Mouse (Mus musculus) intestine, embryonic 15.5 days (tissue): ENCODE results near the gene Ncoa3. TPM values are rescaled to one million over a fixed set of nuclear protein-coding genes. Genes with fewer than 3 reads are reported as not detected.
"Not testable (repeated sequence)": the region's sequence is repeated elsewhere in the genome, so short reads cannot be mapped to it uniquely, and the experiment has no call there.

Experiments used
- ATAC-seq: fragments of 200-750 bp; cut with Nextera tagmentation; 2 replicates; pipeline ENCODE4 v1.8.0; 2017; ENCODE audit warnings: moderate TSS enrichment, moderate library complexity
- H3K27ac ChIP-seq: fragments of 300-500 bp; sonication (generic); 2 replicates; pipeline ENCODE4 v1.5.1; 2015; ENCODE audit warnings: mild to moderate bottlenecking, inconsistent platforms
- H3K27me3 ChIP-seq: fragments of 300-500 bp; sonication (generic); replicated peaks from 2 replicates; pipeline ENCODE4 v1.6.1; 2015; ENCODE audit warnings: inconsistent platforms
- H3K36me3 ChIP-seq: fragments of 300-500 bp; sonication (generic); 2 replicates; pipeline ENCODE4 v1.6.1; 2015; ENCODE audit warnings: inconsistent platforms
- H3K4me1 ChIP-seq: fragments of 300-500 bp; sonication (generic); replicated peaks from 2 replicates; pipeline ENCODE4 v1.6.1; 2015; ENCODE audit warnings: inconsistent platforms
- H3K4me2 ChIP-seq: fragments of 300-500 bp; sonication (generic); replicated peaks from 2 replicates; pipeline ENCODE4 v1.6.1; 2015; ENCODE audit warnings: mild to moderate bottlenecking, inconsistent platforms
- H3K4me3 ChIP-seq: fragments of 300-500 bp; sonication (generic); replicated peaks from 2 replicates; pipeline ENCODE4 v1.5.1; 2015; ENCODE audit warnings: inconsistent platforms
- H3K9ac ChIP-seq: fragments of 300-500 bp; sonication (generic); 2 replicates; pipeline ENCODE4 v1.6.1; 2015; ENCODE audit warnings: inconsistent platforms
- H3K9me3 ChIP-seq: fragments of 300-500 bp; sonication (generic); 2 replicates; pipeline ENCODE4 v1.6.1; 2016; ENCODE audit warnings: inconsistent platforms
- WGBS: fragments of 180-500 bp; shearing (Covaris S2); methylation state at CpG from one replicate; pipeline ENCODE4 v1.1.7; 2015; 5-methylcytosine and 5-hydroxymethylcytosine counted together
- polyA plus RNA-seq: library from polyadenylated mRNA; unstranded; fragments of >200 nt; fragmentation: Nextera tagmentation; extraction: Ambion mirVana; gene quantifications from 2 replicates; pipeline ENCODE4 v1.2.1, GENCODE M21; 2015

Gene Ncoa3
- polyA plus RNA-seq, 1 experiment from 2014 or later = 10.8 TPM

- Histone ChIP-seq H3K9ac (no peak overlapping the region), H3K4me3 (no peak overlapping the region), H3K9me3 (no peaks in the 10 kb centered on the region), H3K4me1 (no peaks in the 10 kb centered on the region), H3K36me3 (peaks cover 26% of the 10 kb centered on the region), H3K4me2 (no peak overlapping the region), H3K27ac (no peak overlapping the region), H3K27me3 (no peaks in the 10 kb centered on the region)
- WGBS = 75% methylated on average over 10 of the region's 10 CpGs
- no peak for ATAC-seq
Observed at GRCm38 (mm10) chr2:166073082-166073481, 80.6 kb downstream of the Ncoa3 start.

- Histone ChIP-seq H3K4me1 (no peaks in the 10 kb centered on the region), H3K4me2 (no peak overlapping the region), H3K36me3 (peaks cover 28% of the 10 kb centered on the region; the same call in 1 of the 2 replicates), H3K9me3 (no peaks in the 10 kb centered on the region), H3K27me3 (no peaks in the 10 kb centered on the region), H3K27ac (no peak overlapping the region), H3K9ac (no peak overlapping the region), H3K4me3 (no peak overlapping the region)
- 66% methylated on average over 6 of the region's 6 CpGs for WGBS
- no peak for ATAC-seq
Observed at GRCm38 (mm10) chr2:166074322-166074721, 81.9 kb downstream of the Ncoa3 start.

GRCm38 (mm10) chr2:166077371-166077770, 84.9 kb downstream of the Ncoa3 start:
- 87% methylated on average over 9 of the region's 9 CpGs for WGBS
- H3K36me3 ChIP-seq = peaks cover 17% of the 10 kb centered on the region; the same call in 1 of the 2 replicates
- no peak overlapping the region for H3K9ac ChIP-seq
- H3K4me3 ChIP-seq = no peak overlapping the region
- peaks cover 19% of the 10 kb centered on the region for H3K4me1 ChIP-seq
- H3K4me2 ChIP-seq = no peak overlapping the region
- H3K9me3 ChIP-seq = no peaks in the 10 kb centered on the region
- no peak for ATAC-seq
- H3K27ac ChIP-seq = no peak overlapping the region
- H3K27me3 ChIP-seq = no peaks in the 10 kb centered on the region

DNA sequence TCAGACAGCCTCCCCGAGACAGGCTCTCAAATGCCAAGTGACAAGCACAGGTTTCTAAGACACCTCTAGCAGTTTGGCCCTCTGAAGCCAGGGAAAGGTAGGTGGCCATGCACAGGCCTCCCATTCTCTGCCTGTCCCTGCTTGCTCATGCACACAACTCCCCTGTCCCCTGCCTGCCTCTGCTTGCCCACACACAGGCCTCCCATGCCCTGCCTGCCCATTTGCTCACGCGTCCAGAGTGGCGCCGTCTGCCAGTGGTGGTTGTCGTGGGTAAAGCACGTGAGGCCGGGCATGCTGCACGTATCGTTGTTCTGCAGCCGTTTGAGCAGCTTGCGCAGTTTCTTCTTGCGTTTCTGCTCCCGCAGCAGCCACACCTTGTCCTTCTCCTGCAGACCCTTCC, 86.8 kb downstream of the Ncoa3 start:
- Histone ChIP-seq H3K36me3 (0 out of 2 replicates have a peak, but pooled peaks cover 10% of the 10 kb centered on the region), H3K27ac (no peak overlapping the region), H3K9me3 (no peaks in the 10 kb centered on the region), H3K9ac (no peak overlapping the region), H3K27me3 (no peaks in the 10 kb centered on the region), H3K4me1 (peaks cover 23% of the 10 kb centered on the region), H3K4me2 (no peak overlapping the region), H3K4me3 (no peak overlapping the region)
- no peak for ATAC-seq
- 89% methylated on average over 14 of the region's 14 CpGs for WGBS

- peaks cover 23% of the 10 kb centered on the region for H3K4me1 ChIP-seq
- H3K9me3 ChIP-seq = no peaks in the 10 kb centered on the region
- H3K27me3 ChIP-seq = no peaks in the 10 kb centered on the region
- 0 out of 2 replicates have a peak, but pooled peaks cover 10% of the 10 kb centered on the region for H3K36me3 ChIP-seq
- H3K4me2 ChIP-seq = peak overlapping the region; percentile 30; the same call in 1 of the 2 replicates
- ATAC-seq = peak; percentile 83
- no peak overlapping the region for H3K4me3 ChIP-seq
- H3K9ac ChIP-seq = no peak overlapping the region
- WGBS = 46% methylated on average over 17 of the region's 17 CpGs
- H3K27ac ChIP-seq = peak overlapping the region; percentile 36; the same call in 1 of the 2 replicates
Observed at GRCm38 (mm10) chr2:166079961-166080885, 87.8 kb downstream of the Ncoa3 start.

DNA sequence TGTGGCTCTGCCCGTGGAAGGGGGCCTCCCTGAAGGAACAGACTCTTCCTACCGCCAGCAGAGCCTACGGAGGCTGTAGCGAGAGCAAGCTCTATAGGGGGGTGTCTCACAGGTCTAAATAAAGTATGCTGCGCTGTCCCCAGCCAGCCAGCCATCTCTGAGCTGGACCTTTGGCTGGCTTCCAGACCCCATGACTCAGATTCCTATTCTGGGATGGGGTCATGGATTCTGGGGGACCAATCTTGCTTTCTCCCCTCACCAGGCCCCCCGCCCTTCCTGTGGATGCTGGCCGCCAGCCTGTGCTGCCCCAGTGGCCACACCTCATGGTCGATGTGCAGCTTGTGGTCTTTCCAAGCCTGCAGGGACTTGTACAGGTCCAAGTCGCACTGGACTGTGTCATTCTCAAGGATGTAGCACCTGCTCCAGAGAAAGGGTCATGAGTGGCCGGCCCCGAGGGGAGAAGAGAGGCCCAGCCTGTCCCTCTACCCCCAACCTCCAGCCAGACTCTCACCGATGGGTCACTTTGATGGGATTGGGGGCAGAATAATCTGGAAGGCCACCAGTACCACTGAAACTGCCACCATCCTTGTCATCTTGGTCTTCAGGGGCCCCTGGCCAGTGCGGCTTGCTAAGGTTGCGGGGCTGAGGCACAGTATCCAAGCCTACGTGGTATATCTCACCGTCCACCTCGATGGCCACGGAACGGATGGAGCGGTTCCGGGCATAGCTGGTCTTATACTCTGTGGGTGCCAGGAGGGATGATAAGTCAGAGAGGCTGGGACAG, 88.7 kb downstream of the Ncoa3 start:
- no peak for ATAC-seq

GRCm38 (mm10) chr2:166082193-166082592, 89.8 kb downstream of the Ncoa3 start:
- Histone ChIP-seq H3K4me1 (peaks cover 23% of the 10 kb centered on the region), H3K27me3 (no peaks in the 10 kb centered on the region), H3K9me3 (no peaks in the 10 kb centered on the region), H3K9ac (no peak overlapping the region), H3K36me3 (peaks cover 13% of the 10 kb centered on the region), H3K4me3 (no peak overlapping the region), H3K27ac (no peak overlapping the region), H3K4me2 (no peak overlapping the region)
- no peak for ATAC-seq
- 64% methylated on average over 5 of the region's 5 CpGs for WGBS

More for the DNA sequence above, 88.7 kb downstream of the Ncoa3 start:
- Histone ChIP-seq H3K4me1 (peaks cover 23% of the 10 kb centered on the region), H3K27ac (peak overlapping the region; percentile 36; the same call in 1 of the 2 replicates), H3K4me3 (no peak overlapping the region), H3K27me3 (no peaks in the 10 kb centered on the region), H3K36me3 (0 out of 2 replicates have a peak, but pooled peaks cover 10% of the 10 kb centered on the region), H3K4me2 (peak overlapping the region; percentile 30; the same call in 1 of the 2 replicates), H3K9ac (no peak overlapping the region), H3K9me3 (no peaks in the 10 kb centered on the region)
- 77% methylated on average over 21 of the region's 21 CpGs for WGBS

DNA sequence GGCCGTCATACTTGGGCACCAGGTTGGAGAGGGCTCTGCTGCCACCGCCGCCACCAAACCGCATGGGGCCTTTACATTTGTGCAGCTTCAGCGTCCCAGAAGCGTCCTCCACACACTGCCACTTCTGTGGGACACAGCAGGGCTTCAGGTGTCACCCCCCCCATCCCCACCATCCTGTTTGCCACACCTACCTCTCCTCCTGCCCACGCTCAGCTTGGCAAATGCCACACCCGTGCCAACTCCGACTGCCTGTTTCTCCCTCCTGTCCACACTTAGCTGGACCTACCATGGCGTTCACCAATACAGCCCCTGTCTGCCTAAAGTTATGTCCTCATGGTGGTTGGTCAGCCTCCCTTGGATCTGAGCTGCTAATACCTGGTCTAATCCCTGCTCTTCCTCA, 90.2 kb downstream of the Ncoa3 start:
- Histone ChIP-seq H3K4me2 (no peak overlapping the region), H3K4me3 (no peak overlapping the region), H3K9me3 (no peaks in the 10 kb centered on the region), H3K9ac (no peak overlapping the region), H3K27me3 (no peaks in the 10 kb centered on the region), H3K36me3 (peaks cover 9% of the 10 kb centered on the region), H3K27ac (no peak overlapping the region), H3K4me1 (peaks cover 23% of the 10 kb centered on the region)
- 83% methylated on average over 10 of the region's 10 CpGs for WGBS
- ATAC-seq = no peak

DNA sequence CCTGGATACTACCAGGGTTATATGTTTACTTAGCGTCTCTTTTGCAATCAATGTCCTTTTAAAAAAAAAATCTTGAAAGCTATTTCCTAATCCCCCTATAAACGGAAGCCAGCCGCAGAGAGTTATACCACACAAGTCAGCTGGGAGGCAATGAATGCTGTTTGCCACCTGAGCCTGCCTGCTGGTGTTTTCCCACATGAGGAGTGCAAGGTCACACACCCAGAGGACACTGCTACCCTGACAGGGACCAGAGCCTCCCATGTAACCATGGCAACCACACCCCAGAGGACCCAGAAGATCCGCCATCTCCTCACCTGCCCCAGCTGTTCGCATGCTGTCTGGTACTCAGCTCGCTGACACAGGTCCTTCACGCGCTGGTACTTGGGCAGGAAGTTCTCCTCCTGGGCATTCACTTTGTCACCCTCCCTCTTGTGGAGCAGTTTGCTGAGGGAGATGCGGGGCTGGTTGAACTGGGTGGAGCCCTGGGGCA, 91.2 kb downstream of the Ncoa3 start:
- WGBS = 64% methylated on average over 9 of the region's 9 CpGs
- Histone ChIP-seq H3K4me1 (peaks cover 23% of the 10 kb centered on the region), H3K36me3 (peaks cover 5% of the 10 kb centered on the region), H3K9ac (no peak overlapping the region), H3K27ac (no peak overlapping the region), H3K27me3 (no peaks in the 10 kb centered on the region), H3K9me3 (no peaks in the 10 kb centered on the region), H3K4me3 (no peak overlapping the region), H3K4me2 (no peak overlapping the region)
- ATAC-seq = no peak

GRCm38 (mm10) chr2:166084111-166084510, 91.7 kb downstream of the Ncoa3 start:
- Histone ChIP-seq H3K4me3 (no peak overlapping the region), H3K4me1 (peaks cover 23% of the 10 kb centered on the region), H3K27ac (no peak overlapping the region), H3K9ac (no peak overlapping the region), H3K9me3 (no peaks in the 10 kb centered on the region), H3K27me3 (no peaks in the 10 kb centered on the region), H3K36me3 (peaks cover 6% of the 10 kb centered on the region), H3K4me2 (no peak overlapping the region)
- ATAC-seq = no peak
- WGBS = 85% methylated on average over 7 of the region's 7 CpGs

GRCm38 (mm10) chr2:166084964-166085363, 92.5 kb downstream of the Ncoa3 start:
- not testable (repeated sequence) for H3K4me3 ChIP-seq, H3K27ac ChIP-seq, H3K27me3 ChIP-seq, H3K4me2 ChIP-seq, ATAC-seq, H3K9ac ChIP-seq, H3K36me3 ChIP-seq, H3K9me3 ChIP-seq
- 39% methylated on average over 6 of the region's 6 CpGs for WGBS
- H3K4me1 ChIP-seq = peaks cover 20% of the 10 kb centered on the region

DNA sequence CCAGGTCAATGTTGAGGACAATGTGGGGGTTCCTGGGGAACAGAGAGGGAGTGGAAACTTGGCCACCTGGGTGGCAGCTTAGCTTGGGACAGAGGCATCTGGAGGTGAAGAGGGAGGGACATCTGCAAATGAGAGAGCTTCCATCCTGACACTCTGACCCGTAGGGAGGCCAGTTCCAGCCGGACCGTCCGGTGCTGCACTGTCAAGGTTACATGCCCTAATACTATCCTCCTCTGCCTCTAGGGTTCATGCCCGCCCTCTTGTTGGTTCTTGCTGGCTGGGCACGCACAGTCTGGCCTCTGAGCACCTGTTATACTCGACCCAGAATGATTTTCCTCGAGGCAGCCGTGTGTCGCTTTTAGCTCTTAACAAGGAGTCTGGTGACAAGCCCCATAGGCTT, 93.3 kb downstream of the Ncoa3 start:
- Histone ChIP-seq H3K27ac (no peak overlapping the region), H3K4me2 (no peak overlapping the region), H3K9me3 (no peaks in the 10 kb centered on the region), H3K4me1 (peaks cover 12% of the 10 kb centered on the region), H3K27me3 (no peaks in the 10 kb centered on the region), H3K36me3 (peaks cover 8% of the 10 kb centered on the region), H3K9ac (no peak overlapping the region), H3K4me3 (no peak overlapping the region)
- no peak for ATAC-seq
- WGBS = 87% methylated on average over 10 of the region's 10 CpGs
